Mouse (Mus musculus) liver, adult 2 months (tissue): ENCODE measurements around the gene Dnm3. TPM values are rescaled to one million over a fixed set of nuclear protein-coding genes. Genes with fewer than 3 reads are reported as not detected.

ENCODE experiments used
- DNase-seq: peaks from one replicate; pipeline ENCODE4 v3.0.0-alpha.2; 2011; ENCODE audit warnings: low read depth, low spot score; ENCODE audit errors: extremely low read depth
- H3K27ac ChIP-seq: fragments of 200-500 bp; replicated peaks from 2 replicates; pipeline ENCODE4 v1.5.1; 2012; ENCODE audit warnings: low read depth, mild to moderate bottlenecking, control low read depth, inconsistent platforms, low read length; ENCODE audit not compliant: insufficient read depth
- H3K27me3 ChIP-seq: fragments of 200-500 bp; 2 replicates; pipeline ENCODE4 v1.6.1; 2012; ENCODE audit warnings: mild to moderate bottlenecking, moderate library complexity, low read length, inconsistent platforms; ENCODE audit not compliant: control insufficient read depth, insufficient read depth
- H3K36me3 ChIP-seq: fragments of 200-500 bp; 2 replicates; pipeline ENCODE4 v1.6.1; 2012; ENCODE audit warnings: low read length, inconsistent platforms; ENCODE audit not compliant: control insufficient read depth, insufficient read depth
- H3K4me1 ChIP-seq: fragments of 200-500 bp; 2 replicates; pipeline ENCODE4 v1.6.1; 2011; ENCODE audit warnings: low read length; ENCODE audit not compliant: control insufficient read depth, insufficient read depth
- H3K4me3 ChIP-seq: fragments of 200-500 bp; 2 replicates; pipeline ENCODE4 v1.5.1; 2011; ENCODE audit warnings: low read depth, mild to moderate bottlenecking, control low read depth, low read length, moderate library complexity; ENCODE audit not compliant: insufficient read depth
- H3K79me2 ChIP-seq: fragments of 200-500 bp; 2 replicates; pipeline ENCODE4 v1.6.1; 2012; ENCODE audit warnings: inconsistent platforms, mild to moderate bottlenecking, low read length, moderate library complexity; ENCODE audit not compliant: control insufficient read depth, insufficient read depth
- H3K9ac ChIP-seq: fragments of 200-500 bp; 2 replicates; pipeline ENCODE4 v1.6.1; 2012; ENCODE audit warnings: low read depth, mild to moderate bottlenecking, control low read depth, inconsistent platforms, low read length
- CTCF ChIP-seq: fragments of 200-500 bp; IDR thresholded peaks from 2 replicates; pipeline ENCODE4 v1.5.1; 2011; ENCODE audit warnings: low read depth, low read length, control low read depth
- POLR2A ChIP-seq: fragments of 200-500 bp; IDR thresholded peaks from 2 replicates; pipeline ENCODE4 v1.6.1; 2011; ENCODE audit warnings: low read length, control low read depth; ENCODE audit not compliant: insufficient read depth; ENCODE audit errors: extremely low read depth
- WGBS: fragments of 180-500 bp; shearing (Covaris S2); methylation state at CpG from one replicate; pipeline ENCODE4 v1.1.7; 2018; 5-methylcytosine and 5-hydroxymethylcytosine counted together
- polyA plus RNA-seq: library from polyadenylated mRNA; depleted of rRNA; stranded (reverse); fragments of >200 nt; gene quantifications from 2 replicates; pipeline ENCODE4 v1.2.3, GENCODE M21; 2012; rRNA removed
- total RNA-seq: library from RNA; depleted of rRNA; stranded (reverse); fragments of >200 nt; gene quantifications from 2 replicates; pipeline ENCODE4 v1.2.3, GENCODE M21; 2014; rRNA removed

Dnm3 gene
- total RNA-seq (0.46 and 0.67 TPM in 2 replicates), polyA plus RNA-seq (0.15 and 0.60 TPM in 2 replicates)

- peak within 1 kb of the TSS; percentile 50 for H3K9ac ChIP-seq
- peaks cover 4% of the 10 kb centered on the region for H3K4me1 ChIP-seq
These were observed at the start of gene Dnm3 for GRCm38 (mm10) chr1:162477246-162478209. Gene Dnm3, minus strand, starts transcription at chr1:162478034.

DNA sequence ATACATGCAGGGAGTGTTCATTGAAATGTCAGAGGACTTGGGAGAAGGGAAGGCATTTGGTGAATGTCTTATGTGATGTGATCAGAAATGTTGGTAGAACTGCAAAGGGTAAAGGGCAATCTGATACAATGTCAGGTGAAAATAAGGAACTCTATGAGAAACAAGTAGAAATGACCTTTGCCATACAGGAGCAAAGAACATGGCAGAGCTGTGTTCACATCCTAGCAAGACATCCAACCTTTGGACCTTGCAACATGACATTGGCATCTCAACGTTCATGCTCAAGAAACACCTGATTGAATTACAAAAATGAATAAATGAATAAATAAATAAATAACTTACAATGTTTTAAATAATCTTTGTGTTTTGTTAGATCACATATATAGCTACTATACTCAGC, 37.3 kb upstream of the Dnm3 start:
- no peaks in the 10 kb centered on the region for H3K27me3 ChIP-seq
- no peaks in the 10 kb centered on the region for H3K36me3 ChIP-seq
- 24% methylated on average over 1 of the region's 1 CpGs for WGBS
- DNase-seq = peak; percentile 71
- no peak for TF ChIP-seq CTCF
- TF ChIP-seq POLR2A = no peak
- H3K4me3 ChIP-seq = no peak overlapping the region
- no peak overlapping the region for H3K27ac ChIP-seq
- no peak overlapping the region for H3K9ac ChIP-seq
- no peaks in the 10 kb centered on the region; the same call in 1 of the 2 replicates for H3K4me1 ChIP-seq
- H3K79me2 ChIP-seq = no peaks in the 10 kb centered on the region

More at GRCm38 (mm10) chr1:162477246-162478209, at the start of gene Dnm3:
- DNase-seq = peak; percentile 93
- H3K27ac ChIP-seq = no peak within 1 kb of the TSS
- no peaks in the 10 kb centered on the region for H3K36me3 ChIP-seq
- no peaks in the 10 kb centered on the region for H3K79me2 ChIP-seq
- TF ChIP-seq CTCF (peak; percentile 34; the same call in 1 of the 2 replicates), POLR2A (peak; percentile 38; the same call in 1 of the 2 replicates)
- H3K4me3 ChIP-seq = peak within 1 kb of the TSS; percentile 72
- WGBS = under 1% methylated on average over 56 of the region's 56 CpGs
- no peaks in the 10 kb centered on the region for H3K27me3 ChIP-seq

GRCm38 (mm10) chr1:162510013-162510356, 32.2 kb upstream of the Dnm3 start:
- no peaks in the 10 kb centered on the region for H3K27me3 ChIP-seq
- H3K4me3 ChIP-seq = no peak overlapping the region
- no peak overlapping the region for H3K9ac ChIP-seq
- H3K4me1 ChIP-seq = no peaks in the 10 kb centered on the region; the same call in 1 of the 2 replicates
- H3K36me3 ChIP-seq = no peaks in the 10 kb centered on the region
- TF ChIP-seq CTCF (no peak), POLR2A (no peak)
- 70% methylated on average over 2 of the region's 2 CpGs for WGBS
- H3K27ac ChIP-seq = no peak overlapping the region
- H3K79me2 ChIP-seq = no peaks in the 10 kb centered on the region
- no peak for DNase-seq

DNA sequence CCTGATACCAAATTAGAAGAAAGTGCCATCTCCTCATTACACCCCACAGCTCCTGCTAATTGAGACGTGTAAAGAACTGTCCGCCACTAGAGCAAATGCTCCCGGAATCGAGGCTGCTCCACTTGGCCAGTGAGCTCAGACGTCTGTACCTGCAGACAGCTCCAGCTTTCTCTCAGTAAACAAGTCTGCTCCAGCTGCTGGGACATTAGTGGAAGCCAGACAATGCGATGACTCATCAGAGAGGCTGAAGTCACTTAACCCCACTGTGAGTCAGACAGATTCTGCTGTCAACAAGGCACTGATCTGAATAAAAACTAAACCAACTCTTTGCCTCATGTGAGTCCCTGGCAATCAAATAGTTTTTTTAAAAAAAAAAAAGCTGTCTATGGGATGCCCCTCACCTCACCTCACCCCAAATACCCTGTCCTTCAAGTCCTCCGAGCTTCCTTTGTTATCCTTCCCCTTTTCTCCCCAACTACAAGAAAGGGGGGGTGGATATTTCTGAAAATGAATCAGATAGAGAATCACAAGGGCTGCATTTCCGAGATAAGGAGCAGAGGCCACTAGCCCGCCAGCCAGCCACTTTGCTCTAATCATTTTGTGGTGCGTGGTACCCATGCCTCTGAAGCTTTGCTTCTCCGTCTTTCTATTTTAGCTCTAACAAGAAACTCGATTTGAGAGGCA, 31.6 kb upstream of the Dnm3 start:
- WGBS = 41% methylated on average over 12 of the region's 12 CpGs

GRCm38 (mm10) chr1:162508211-162509005, 30.6 kb upstream of the Dnm3 start:
- Histone ChIP-seq H3K27ac (no peak overlapping the region), H3K4me3 (no peak overlapping the region), H3K9ac (no peak overlapping the region), H3K36me3 (no peaks in the 10 kb centered on the region), H3K79me2 (no peaks in the 10 kb centered on the region), H3K27me3 (no peaks in the 10 kb centered on the region), H3K4me1 (no peaks in the 10 kb centered on the region)
- TF ChIP-seq POLR2A = no peak
- no peak for TF ChIP-seq CTCF
- WGBS = 71% methylated on average over 4 of the region's 4 CpGs
- no peak for DNase-seq

More for the DNA sequence above, 31.6 kb upstream of the Dnm3 start:
- H3K4me1 ChIP-seq = no peaks in the 10 kb centered on the region
- DNase-seq = no peak
- H3K36me3 ChIP-seq = no peaks in the 10 kb centered on the region
- no peaks in the 10 kb centered on the region for H3K79me2 ChIP-seq
- no peak overlapping the region for H3K9ac ChIP-seq
- no peak overlapping the region for H3K4me3 ChIP-seq
- no peak for TF ChIP-seq CTCF
- no peak for TF ChIP-seq POLR2A
- H3K27ac ChIP-seq = no peak overlapping the region
- no peaks in the 10 kb centered on the region for H3K27me3 ChIP-seq
